Comparison of ENCODE assay signal across 9 mouse cellular contexts in the genomic region with DNA sequence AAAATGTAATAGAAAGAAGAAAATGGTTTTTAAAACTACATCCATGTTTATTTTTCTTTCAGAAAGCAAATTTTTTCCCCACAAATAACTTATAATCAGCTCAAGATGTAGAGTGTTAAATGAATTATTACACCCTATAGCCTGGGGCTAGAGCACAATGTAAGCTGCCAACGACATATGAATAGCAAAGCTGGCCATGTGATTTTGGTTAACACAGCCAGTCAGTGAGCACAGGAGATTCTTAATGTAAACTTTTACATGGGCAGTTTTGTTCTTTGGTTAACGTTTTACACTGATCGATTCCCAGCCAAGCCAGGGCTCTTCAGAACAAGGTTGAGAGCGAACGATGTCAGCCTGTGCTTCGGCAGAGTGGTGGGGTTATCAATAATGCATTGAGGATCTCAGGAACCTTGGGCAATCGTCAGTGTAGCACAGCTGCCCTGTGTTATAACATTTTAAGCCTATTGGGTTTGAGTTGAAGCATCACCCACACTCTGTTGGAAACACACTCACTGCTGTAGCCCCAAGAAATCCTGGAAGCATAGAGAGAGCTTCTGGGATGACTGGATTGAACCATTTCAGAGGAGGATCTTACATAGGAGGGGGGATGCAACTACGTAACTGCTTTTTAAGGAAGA.
DNase-seq lines count a peak whose midpoint lies in the region; ATAC-seq and TF ChIP-seq lines count a peak whose summit lies in the region.
"Had no signal": no experiment of that assay in that cellular context is flagged by ENCODE, and none has a peak within 500 bp of the region (broad histone marks: within the 10 kb centered on the region; RNA-seq: fewer than 3 reads in every experiment).

No protein-coding gene starts in this region.

- no peak for TF ChIP-seq CTCF in lung, embryonic 14.5 days (IDR thresholded peaks at IDR 0.05; ENCODE audit: low read depth)

- H3K27me3 ChIP-seq in lung, embryonic 14.5 days (ENCODE audit: insufficient read depth, low read length), result no peaks in the 10 kb centered on the region
- H3K27me3 ChIP-seq in hindbrain, embryonic 11.5 days (ENCODE audit: control insufficient read depth, insufficient read depth, low read length), result no peaks in the 10 kb centered on the region
- H3K27me3 ChIP-seq in liver, embryonic 13.5 days, result no peaks in the 10 kb centered on the region
- H3K27me3 ChIP-seq in neural tube, embryonic 14.5 days (ENCODE audit: control insufficient read depth, insufficient read depth, low read length), result no peaks in the 10 kb centered on the region

- no peak overlapping the region for H3K27ac ChIP-seq in lung, embryonic 14.5 days (ENCODE audit: low read depth)
- H3K27ac ChIP-seq in hindbrain, embryonic 11.5 days (ENCODE audit: low read depth, low read length), result peak overlapping the region; percentile 89
- no peak overlapping the region for H3K27ac ChIP-seq in liver, embryonic 13.5 days
- H3K27ac ChIP-seq in neural tube, embryonic 14.5 days (ENCODE audit: low read depth, low read length), result peak overlapping the region; percentile 84

- H3K36me3 ChIP-seq in lung, embryonic 14.5 days (ENCODE audit: insufficient read depth), result no peaks in the 10 kb centered on the region
- H3K36me3 ChIP-seq in hindbrain, embryonic 11.5 days (ENCODE audit: control insufficient read depth, insufficient read depth, low read length), result no peaks in the 10 kb centered on the region
- no peaks in the 10 kb centered on the region for H3K36me3 ChIP-seq in liver, embryonic 13.5 days
- no peaks in the 10 kb centered on the region for H3K36me3 ChIP-seq in neural tube, embryonic 14.5 days (ENCODE audit: control insufficient read depth, insufficient read depth, low read length)

- H3K4me1 ChIP-seq in lung, embryonic 14.5 days (ENCODE audit: insufficient read depth), result 0 out of 2 replicates have a peak, but pooled peaks cover 6% of the 10 kb centered on the region
- H3K4me1 ChIP-seq in hindbrain, embryonic 11.5 days (replicated peaks; ENCODE audit: control insufficient read depth, insufficient read depth, low read length), result peaks cover 12% of the 10 kb centered on the region; the same call in 1 of the 2 replicates
- H3K4me1 ChIP-seq in liver, embryonic 13.5 days (replicated peaks), result peaks cover 7% of the 10 kb centered on the region; the same call in 1 of the 2 replicates
- peaks cover 40% of the 10 kb centered on the region for H3K4me1 ChIP-seq in neural tube, embryonic 14.5 days (ENCODE audit: control insufficient read depth, insufficient read depth, low read length)

- 40% methylated on average over 8 of the region's 8 CpGs for WGBS in lung, embryonic 14.5 days
- 21% methylated on average over 8 of the region's 8 CpGs for WGBS in hindbrain, embryonic 11.5 days
- WGBS in liver, embryonic 13.5 days (ENCODE audit: insufficient replicate concordance), result 62% methylated on average over 8 of the region's 8 CpGs
- 16% methylated on average over 8 of the region's 8 CpGs for WGBS in neural tube, embryonic 14.5 days

- H3K9me3 ChIP-seq in lung, embryonic 14.5 days (ENCODE audit: low read depth, low read length), result no peaks in the 10 kb centered on the region
- H3K9me3 ChIP-seq in hindbrain, embryonic 11.5 days (ENCODE audit: control insufficient read depth, low read length), result no peaks in the 10 kb centered on the region
- no peaks in the 10 kb centered on the region for H3K9me3 ChIP-seq in liver, embryonic 13.5 days (replicated peaks)
- H3K9me3 ChIP-seq in neural tube, embryonic 14.5 days (ENCODE audit: control insufficient read depth, low read length), result no peaks in the 10 kb centered on the region

- H3K4me3 ChIP-seq in lung, embryonic 14.5 days (ENCODE audit: low read depth, low read length), result no peak overlapping the region
- 0 out of 2 replicates have a peak overlapping the region, but pooled peaks have one; percentile 8 for H3K4me3 ChIP-seq in hindbrain, embryonic 11.5 days (ENCODE audit: low read depth, low read length)
- H3K4me3 ChIP-seq in liver, embryonic 13.5 days (replicated peaks), result no peak overlapping the region
- no peak overlapping the region for H3K4me3 ChIP-seq in neural tube, embryonic 14.5 days (ENCODE audit: low read depth, low read length)

- no peak overlapping the region for H3K4me2 ChIP-seq in lung, embryonic 14.5 days
- peak overlapping the region; percentile 25 for H3K4me2 ChIP-seq in hindbrain, embryonic 11.5 days (replicated peaks; ENCODE audit: low read depth, low read length)
- no peak overlapping the region for H3K4me2 ChIP-seq in liver, embryonic 13.5 days
- H3K4me2 ChIP-seq in neural tube, embryonic 14.5 days (ENCODE audit: low read depth, low read length), result peak overlapping the region; percentile 46

- ATAC-seq in lung, embryonic 14.5 days (ENCODE audit: insufficient read depth), result 0 out of 2 replicates have a peak, but pooled peaks have one; percentile 17
- peak; percentile 70 for ATAC-seq in hindbrain, embryonic 11.5 days (ENCODE audit: low FRiP score)
- peak; percentile 76 for ATAC-seq in liver, embryonic 13.5 days (ENCODE audit: low read depth)
- ATAC-seq in neural tube, embryonic 14.5 days (ENCODE audit: low read depth), result peak; percentile 41

- no peak overlapping the region for H3K9ac ChIP-seq in lung, embryonic 14.5 days
- H3K9ac ChIP-seq in hindbrain, embryonic 11.5 days (ENCODE audit: low read depth, low read length), result peak overlapping the region; percentile 23; the same call in 1 of the 2 replicates
- H3K9ac ChIP-seq in liver, embryonic 13.5 days, result no peak overlapping the region
- 0 out of 2 replicates have a peak overlapping the region, but pooled peaks have one; percentile 3 for H3K9ac ChIP-seq in neural tube, embryonic 14.5 days (replicated peaks; ENCODE audit: low read depth, low read length)

- DNase-seq in lung, embryonic 14.5 days, result no peak
- DNase-seq in lung, postnatal 25 days (ENCODE audit: low spot score), result no peak
- DNase-seq in hindbrain, embryonic 11.5 days (ENCODE audit: low spot score), result peak; percentile 58
- DNase-seq in liver, embryonic 13.5 days, result no peak
- DNase-seq in left cerebral cortex, postnatal 10 days (ENCODE audit: extremely low spot score in 1 of 2, low spot score in 2 of 2), result no peak
- no peak for DNase-seq in kidney, adult 9 months
- no peak for DNase-seq in gastrocnemius, postnatal 4 days (ENCODE audit: low spot score in 2 of 2)
- DNase-seq: right cerebral cortex, adult 18-20 months had no signal

- intact Hi-C loops in left cerebral cortex, postnatal 10 days (cut with DNase I), result no loop called here

Comparison
In these comparisons a context has a peak if more than half of its experiments do, and no peak if none do; other contexts are left out.
1. ATAC-seq: peak in every context shown above with its lines; median percentile 76 in liver, embryonic 13.5 days; 70 in hindbrain, embryonic 11.5 days; 41 in neural tube, embryonic 14.5 days; 17 in lung, embryonic 14.5 days.
2. H3K27ac ChIP-seq: peak in hindbrain, embryonic 11.5 days (single experiment) and neural tube, embryonic 14.5 days (single experiment); none in lung, embryonic 14.5 days (single experiment) and liver, embryonic 13.5 days (single experiment).
3. H3K4me2 ChIP-seq: peak in hindbrain, embryonic 11.5 days (single experiment) and neural tube, embryonic 14.5 days (single experiment); none in lung, embryonic 14.5 days (single experiment) and liver, embryonic 13.5 days (single experiment).
4. H3K9ac ChIP-seq: peak in hindbrain, embryonic 11.5 days (single experiment) and neural tube, embryonic 14.5 days (single experiment); none in lung, embryonic 14.5 days (single experiment) and liver, embryonic 13.5 days (single experiment).